Mouse (Mus musculus): ENCODE measurements around the gene Dcst1. TPM values are rescaled to one million over a fixed set of nuclear protein-coding genes. Genes with fewer than 3 reads are reported as not detected.
A peak's percentile ranks its signal among the peaks of the same experiment; 100 is the strongest.

Gene Dcst1
- polyA plus RNA-seq, 1 experiment from 2014 or later, result 0.31 TPM

DNA sequence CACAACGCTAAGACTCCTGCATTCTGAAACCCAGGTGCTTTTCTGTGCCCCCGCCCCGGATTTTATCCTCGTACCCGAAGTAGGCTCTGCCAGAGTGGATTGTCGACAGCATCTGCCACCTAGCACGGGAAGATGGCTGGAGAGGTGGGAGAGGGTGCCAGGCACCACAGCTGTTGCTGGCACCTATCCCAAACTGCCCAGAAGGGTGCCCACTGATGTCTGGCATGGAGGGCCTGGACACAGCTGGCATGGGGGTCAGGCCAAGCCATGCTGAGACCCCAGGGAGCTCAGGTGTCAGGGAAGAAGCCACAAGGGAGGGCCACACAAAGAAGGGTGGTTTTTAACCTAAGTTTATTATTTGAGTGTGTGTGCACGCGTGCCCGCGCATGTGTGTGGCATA, 32.0 kb downstream of the Dcst1 start:
- no peak overlapping the region; the same call in 1 of the 2 replicates for H3K27ac ChIP-seq (ENCODE audit: low read depth, low read length)
- ATAC-seq (ENCODE audit: insufficient read depth, low FRiP score, low TSS enrichment) (no peak), DNase-seq (ENCODE audit: low spot score) (no peak)
- no peak overlapping the region for H3K9ac ChIP-seq (ENCODE audit: low read length)
- peaks cover 3% of the 10 kb centered on the region; the same call in 1 of the 2 replicates for H3K36me3 ChIP-seq (ENCODE audit: control insufficient read depth, insufficient read depth, low read length)
- no peak overlapping the region for H3K4me2 ChIP-seq (ENCODE audit: low read depth)
- no peaks in the 10 kb centered on the region for H3K9me3 ChIP-seq (ENCODE audit: control insufficient read depth, low read length)
- WGBS, result 47% methylated on average over 11 of the region's 11 CpGs
- H3K4me3 ChIP-seq (ENCODE audit: low read depth, low read length), result no peak overlapping the region
- peaks cover 34% of the 10 kb centered on the region for H3K4me1 ChIP-seq (ENCODE audit: control insufficient read depth, insufficient read depth, low read length)
- no peaks in the 10 kb centered on the region for H3K27me3 ChIP-seq (ENCODE audit: control insufficient read depth, insufficient read depth, low read length)

DNA sequence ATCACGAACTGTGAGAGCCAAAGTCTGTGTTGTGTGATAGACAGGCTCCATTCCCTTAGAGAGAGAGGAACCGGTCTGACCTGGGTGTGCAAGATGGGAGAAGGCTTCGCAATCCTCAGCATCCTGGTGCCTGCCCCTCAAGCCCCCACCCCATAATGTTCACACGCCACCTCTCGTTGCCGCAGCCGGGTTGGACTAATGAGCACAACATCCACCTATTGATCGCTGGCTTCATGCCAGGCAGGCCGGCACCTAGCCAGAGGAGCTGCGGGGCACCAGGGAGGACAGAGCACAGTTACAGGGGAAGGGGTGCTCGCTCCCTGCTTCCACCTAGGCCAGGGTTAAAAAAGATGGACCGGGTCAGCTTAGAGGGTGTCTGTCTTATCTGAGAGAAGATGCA, 32.6 kb downstream of the Dcst1 start:
- no peak overlapping the region for H3K9ac ChIP-seq (ENCODE audit: low read length)
- H3K27me3 ChIP-seq (ENCODE audit: control insufficient read depth, insufficient read depth, low read length), result no peaks in the 10 kb centered on the region
- peaks cover 3% of the 10 kb centered on the region; the same call in 1 of the 2 replicates for H3K36me3 ChIP-seq (ENCODE audit: control insufficient read depth, insufficient read depth, low read length)
- peaks cover 36% of the 10 kb centered on the region for H3K4me1 ChIP-seq (ENCODE audit: control insufficient read depth, insufficient read depth, low read length)
- no peak overlapping the region for H3K4me3 ChIP-seq (ENCODE audit: low read depth, low read length)
- no peak for DNase-seq (ENCODE audit: low spot score)
- H3K9me3 ChIP-seq (ENCODE audit: control insufficient read depth, low read length), result no peaks in the 10 kb centered on the region
- no peak for ATAC-seq (ENCODE audit: insufficient read depth, low FRiP score, low TSS enrichment)
- H3K4me2 ChIP-seq (ENCODE audit: low read depth), result no peak overlapping the region
- no peak overlapping the region for H3K27ac ChIP-seq (ENCODE audit: low read depth, low read length)
- WGBS, result 42% methylated on average over 12 of the region's 12 CpGs

GRCm38 (mm10) chr3:89332013-89332412, 33.0 kb downstream of the Dcst1 start:
- ATAC-seq (ENCODE audit: insufficient read depth, low FRiP score, low TSS enrichment) (no peak), DNase-seq (ENCODE audit: low spot score) (no peak)
- no peak overlapping the region for H3K27ac ChIP-seq (ENCODE audit: low read depth, low read length)
- no peak overlapping the region for H3K4me2 ChIP-seq (ENCODE audit: low read depth)
- H3K4me3 ChIP-seq (ENCODE audit: low read depth, low read length), result no peak overlapping the region
- WGBS, result 45% methylated on average over 10 of the region's 10 CpGs
- H3K9me3 ChIP-seq (ENCODE audit: control insufficient read depth, low read length), result no peaks in the 10 kb centered on the region
- no peaks in the 10 kb centered on the region for H3K27me3 ChIP-seq (ENCODE audit: control insufficient read depth, insufficient read depth, low read length)
- H3K36me3 ChIP-seq (ENCODE audit: control insufficient read depth, insufficient read depth, low read length), result peaks cover 3% of the 10 kb centered on the region; the same call in 1 of the 2 replicates
- peaks cover 38% of the 10 kb centered on the region for H3K4me1 ChIP-seq (ENCODE audit: control insufficient read depth, insufficient read depth, low read length)
- H3K9ac ChIP-seq (ENCODE audit: low read length), result no peak overlapping the region

DNA sequence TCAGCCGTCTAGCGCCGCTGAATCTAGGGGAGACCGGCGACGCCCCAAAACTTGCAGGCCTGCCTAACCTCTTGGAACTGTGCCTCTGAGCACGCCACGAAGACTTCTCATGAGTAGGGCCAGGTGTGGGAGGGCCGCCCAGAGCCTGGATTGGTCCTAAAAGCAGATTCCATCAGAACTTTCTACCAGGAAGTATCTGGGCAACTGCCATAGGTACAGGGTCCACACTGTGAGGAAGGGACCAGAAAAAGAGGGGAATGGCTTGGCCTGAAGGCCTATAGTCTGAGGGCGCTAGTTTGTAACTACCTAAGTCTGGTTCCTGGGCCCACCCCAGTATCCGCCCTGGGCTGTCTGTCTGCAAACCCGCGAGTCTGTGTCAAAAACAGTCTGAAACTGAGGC, 33.5 kb downstream of the Dcst1 start:
- no peak overlapping the region for H3K4me3 ChIP-seq (ENCODE audit: low read depth, low read length)
- H3K36me3 ChIP-seq (ENCODE audit: control insufficient read depth, insufficient read depth, low read length), result peaks cover 3% of the 10 kb centered on the region; the same call in 1 of the 2 replicates
- H3K27me3 ChIP-seq (ENCODE audit: control insufficient read depth, insufficient read depth, low read length), result no peaks in the 10 kb centered on the region
- H3K4me2 ChIP-seq (ENCODE audit: low read depth), result no peak overlapping the region
- no peak for DNase-seq (ENCODE audit: low spot score)
- H3K27ac ChIP-seq (ENCODE audit: low read depth, low read length), result no peak overlapping the region
- no peak for ATAC-seq (ENCODE audit: insufficient read depth, low FRiP score, low TSS enrichment)
- 71% methylated on average over 13 of the region's 13 CpGs for WGBS
- H3K9ac ChIP-seq (ENCODE audit: low read length), result no peak overlapping the region
- H3K9me3 ChIP-seq (ENCODE audit: control insufficient read depth, low read length), result no peaks in the 10 kb centered on the region
- H3K4me1 ChIP-seq (ENCODE audit: control insufficient read depth, insufficient read depth, low read length), result peaks cover 34% of the 10 kb centered on the region

GRCm38 (mm10) chr3:89330948-89331347, 34.1 kb downstream of the Dcst1 start:
- H3K4me1 ChIP-seq (ENCODE audit: control insufficient read depth, insufficient read depth, low read length), result peaks cover 28% of the 10 kb centered on the region
- peak; percentile 57 for DNase-seq (ENCODE audit: low spot score)

GRCm38 (mm10) chr3:89330346-89330745, 34.7 kb downstream of the Dcst1 start:
- peaks cover 25% of the 10 kb centered on the region for H3K4me1 ChIP-seq (ENCODE audit: control insufficient read depth, insufficient read depth, low read length)
- H3K27ac ChIP-seq (ENCODE audit: low read depth, low read length), result no peak overlapping the region

More at GRCm38 (mm10) chr3:89330948-89331347, 34.1 kb downstream of the Dcst1 start:
- no peak overlapping the region for H3K27ac ChIP-seq (ENCODE audit: low read depth, low read length)
- H3K4me3 ChIP-seq (ENCODE audit: low read depth, low read length), result no peak overlapping the region
- H3K27me3 ChIP-seq (ENCODE audit: control insufficient read depth, insufficient read depth, low read length), result no peaks in the 10 kb centered on the region
- peak; percentile 48; the same call in 1 of the 2 replicates for ATAC-seq (ENCODE audit: insufficient read depth, low FRiP score, low TSS enrichment)
- WGBS, result 19% methylated on average over 10 of the region's 10 CpGs
- H3K4me2 ChIP-seq (ENCODE audit: low read depth), result no peak overlapping the region
- peaks cover 3% of the 10 kb centered on the region; the same call in 1 of the 2 replicates for H3K36me3 ChIP-seq (ENCODE audit: control insufficient read depth, insufficient read depth, low read length)
- no peak overlapping the region for H3K9ac ChIP-seq (ENCODE audit: low read length)
- no peaks in the 10 kb centered on the region for H3K9me3 ChIP-seq (ENCODE audit: control insufficient read depth, low read length)

GRCm38 (mm10) chr3:89328623-89329022, 36.4 kb downstream of the Dcst1 start:
- 14% methylated on average over 4 of the region's 4 CpGs for whole genome bisulfite sequencing
- Histone ChIP-seq H3K36me3 (ENCODE audit: control insufficient read depth, insufficient read depth, low read length) (no peaks in the 10 kb centered on the region), H3K4me3 (ENCODE audit: low read depth, low read length) (no peak overlapping the region), H3K4me1 (ENCODE audit: control insufficient read depth, insufficient read depth, low read length) (peaks cover 25% of the 10 kb centered on the region), H3K9ac (ENCODE audit: low read length) (no peak overlapping the region), H3K9me3 (ENCODE audit: control insufficient read depth, low read length) (no peaks in the 10 kb centered on the region), H3K27me3 (ENCODE audit: control insufficient read depth, insufficient read depth, low read length) (no peaks in the 10 kb centered on the region), H3K4me2 (ENCODE audit: low read depth) (no peak overlapping the region), H3K27ac (ENCODE audit: low read depth, low read length) (no peak overlapping the region)
- DNase-seq (ENCODE audit: low spot score) (no peak), ATAC-seq (ENCODE audit: insufficient read depth, low FRiP score, low TSS enrichment) (no peak)

More at GRCm38 (mm10) chr3:89330346-89330745, 34.7 kb downstream of the Dcst1 start:
- no peak overlapping the region for H3K4me3 ChIP-seq (ENCODE audit: low read depth, low read length)
- H3K36me3 ChIP-seq (ENCODE audit: control insufficient read depth, insufficient read depth, low read length), result peaks cover 3% of the 10 kb centered on the region; the same call in 1 of the 2 replicates
- no peak for ATAC-seq (ENCODE audit: insufficient read depth, low FRiP score, low TSS enrichment)
- H3K4me2 ChIP-seq (ENCODE audit: low read depth), result peak overlapping the region; percentile 5; the same call in 1 of the 2 replicates
- DNase-seq (ENCODE audit: low spot score), result no peak
- no peaks in the 10 kb centered on the region for H3K9me3 ChIP-seq (ENCODE audit: control insufficient read depth, low read length)
- no peak overlapping the region for H3K9ac ChIP-seq (ENCODE audit: low read length)
- H3K27me3 ChIP-seq (ENCODE audit: control insufficient read depth, insufficient read depth, low read length), result no peaks in the 10 kb centered on the region
- 48% methylated on average over 3 of the region's 3 CpGs for WGBS

GRCm38 (mm10) chr3:89327371-89327870, 37.6 kb downstream of the Dcst1 start:
- peaks cover 16% of the 10 kb centered on the region for H3K4me1 ChIP-seq (ENCODE audit: control insufficient read depth, insufficient read depth, low read length)
- no peak overlapping the region for H3K9ac ChIP-seq (ENCODE audit: low read length)
- no peaks in the 10 kb centered on the region for H3K36me3 ChIP-seq (ENCODE audit: control insufficient read depth, insufficient read depth, low read length)
- WGBS, result 36% methylated on average over 9 of the region's 9 CpGs
- H3K9me3 ChIP-seq (ENCODE audit: control insufficient read depth, low read length), result no peaks in the 10 kb centered on the region
- DNase-seq (ENCODE audit: low spot score), result peak; percentile 45
- H3K27me3 ChIP-seq (ENCODE audit: control insufficient read depth, insufficient read depth, low read length), result peaks cover under 1% of the 10 kb centered on the region; the same call in 1 of the 2 replicates
- no peak overlapping the region for H3K4me3 ChIP-seq (ENCODE audit: low read depth, low read length)
- H3K4me2 ChIP-seq (ENCODE audit: low read depth), result no peak overlapping the region
- H3K27ac ChIP-seq (ENCODE audit: low read depth, low read length), result peak overlapping the region; percentile 71
- ATAC-seq (ENCODE audit: insufficient read depth, low FRiP score, low TSS enrichment), result no peak; the same call in 1 of the 2 replicates

DNA sequence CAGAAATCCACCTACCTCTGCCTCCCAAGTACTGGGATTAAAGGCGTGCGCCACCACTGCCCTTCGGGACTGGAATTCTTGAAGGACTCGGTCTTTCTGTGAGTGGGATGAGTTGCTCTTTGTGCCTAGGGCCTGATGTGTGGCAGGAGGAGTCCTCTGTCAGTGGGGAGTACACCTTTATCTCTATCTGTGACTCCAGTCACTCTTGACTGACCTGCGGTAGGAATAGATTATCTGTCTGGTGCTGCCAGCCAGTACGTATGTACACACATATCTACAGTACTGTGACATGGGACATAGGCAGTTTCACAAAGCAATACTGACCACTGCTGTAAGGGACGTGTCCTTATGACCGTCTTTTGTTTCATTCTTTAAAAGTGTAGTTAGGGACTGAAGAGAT, 39.2 kb downstream of the Dcst1 start:
- H3K9me3 ChIP-seq (ENCODE audit: control insufficient read depth, low read length), result no peaks in the 10 kb centered on the region
- H3K4me2 ChIP-seq (ENCODE audit: low read depth), result no peak overlapping the region
- no peaks in the 10 kb centered on the region for H3K36me3 ChIP-seq (ENCODE audit: control insufficient read depth, insufficient read depth, low read length)
- ATAC-seq (ENCODE audit: insufficient read depth, low FRiP score, low TSS enrichment) (no peak), DNase-seq (ENCODE audit: low spot score) (no peak)
- 92% methylated on average over 8 of the region's 8 CpGs for WGBS
- H3K27me3 ChIP-seq (ENCODE audit: control insufficient read depth, insufficient read depth, low read length), result peaks cover 12% of the 10 kb centered on the region
- no peak overlapping the region for H3K27ac ChIP-seq (ENCODE audit: low read depth, low read length)
- H3K4me3 ChIP-seq (ENCODE audit: low read depth, low read length), result no peak overlapping the region
- no peak overlapping the region for H3K9ac ChIP-seq (ENCODE audit: low read length)
- H3K4me1 ChIP-seq (ENCODE audit: control insufficient read depth, insufficient read depth, low read length), result peaks cover 18% of the 10 kb centered on the region
